Mouse (Mus musculus): ENCODE results near the gene Rnf26.
A peak's percentile ranks its signal among the peaks of the same experiment; 100 is the strongest.

The Rnf26 gene

DNA sequence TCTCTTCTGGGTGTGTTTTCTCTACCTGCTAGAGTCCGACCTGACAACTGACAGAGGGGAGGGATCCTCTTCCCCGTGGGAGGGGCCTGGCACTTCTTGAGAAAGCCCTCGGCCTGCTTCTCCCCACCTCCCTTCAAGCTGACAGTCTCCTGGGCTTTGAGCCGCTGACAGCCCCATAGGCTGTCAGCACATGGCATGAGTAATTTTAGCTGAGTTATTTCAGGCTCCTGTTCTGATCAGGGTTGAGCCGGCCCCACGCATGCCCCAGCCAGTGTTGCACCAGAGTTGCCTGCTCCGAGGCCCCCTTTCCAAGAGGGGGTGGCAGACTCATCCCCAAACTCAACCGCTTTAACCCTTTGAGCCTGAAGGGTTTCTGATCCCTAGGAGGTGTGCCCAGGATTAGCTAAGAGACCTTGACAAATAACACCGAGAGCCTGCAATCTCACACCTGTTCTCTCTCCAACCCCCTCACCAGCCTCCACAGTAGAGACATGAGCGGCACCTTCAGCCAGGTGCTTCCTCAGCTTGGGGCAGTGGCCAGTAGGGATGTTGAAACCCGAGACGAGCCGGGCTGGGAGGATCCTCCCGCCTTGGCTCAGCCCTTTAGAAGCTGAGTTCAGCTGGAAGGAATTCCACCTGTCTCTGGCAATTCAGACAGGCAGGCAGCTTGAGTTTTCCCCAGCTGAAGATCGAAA, 25.4 kb downstream of the Rnf26 start:
- DNase-seq = peak; percentile 61 to 66

DNA sequence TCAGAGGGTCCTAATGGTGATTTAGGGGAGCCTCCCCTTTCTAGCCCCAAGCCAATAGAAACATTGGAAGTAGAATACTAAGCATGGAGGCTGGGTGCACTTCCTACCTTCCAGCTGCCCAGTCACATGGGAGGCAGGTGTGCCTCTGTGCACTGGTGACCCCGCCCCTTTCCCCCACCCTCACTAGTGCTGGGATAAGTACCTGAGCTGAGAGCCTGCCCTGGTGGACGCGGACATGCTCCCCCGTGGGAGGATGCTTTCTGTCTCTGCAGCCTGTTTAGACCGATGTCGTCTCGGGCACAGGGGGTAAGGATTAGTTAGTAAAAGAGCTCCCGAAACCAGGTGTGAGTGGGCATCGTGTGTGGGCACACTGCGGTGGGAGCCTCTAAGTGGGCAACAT, 26.4 kb downstream of the Rnf26 start:
- DNase-seq = no peak

DNA sequence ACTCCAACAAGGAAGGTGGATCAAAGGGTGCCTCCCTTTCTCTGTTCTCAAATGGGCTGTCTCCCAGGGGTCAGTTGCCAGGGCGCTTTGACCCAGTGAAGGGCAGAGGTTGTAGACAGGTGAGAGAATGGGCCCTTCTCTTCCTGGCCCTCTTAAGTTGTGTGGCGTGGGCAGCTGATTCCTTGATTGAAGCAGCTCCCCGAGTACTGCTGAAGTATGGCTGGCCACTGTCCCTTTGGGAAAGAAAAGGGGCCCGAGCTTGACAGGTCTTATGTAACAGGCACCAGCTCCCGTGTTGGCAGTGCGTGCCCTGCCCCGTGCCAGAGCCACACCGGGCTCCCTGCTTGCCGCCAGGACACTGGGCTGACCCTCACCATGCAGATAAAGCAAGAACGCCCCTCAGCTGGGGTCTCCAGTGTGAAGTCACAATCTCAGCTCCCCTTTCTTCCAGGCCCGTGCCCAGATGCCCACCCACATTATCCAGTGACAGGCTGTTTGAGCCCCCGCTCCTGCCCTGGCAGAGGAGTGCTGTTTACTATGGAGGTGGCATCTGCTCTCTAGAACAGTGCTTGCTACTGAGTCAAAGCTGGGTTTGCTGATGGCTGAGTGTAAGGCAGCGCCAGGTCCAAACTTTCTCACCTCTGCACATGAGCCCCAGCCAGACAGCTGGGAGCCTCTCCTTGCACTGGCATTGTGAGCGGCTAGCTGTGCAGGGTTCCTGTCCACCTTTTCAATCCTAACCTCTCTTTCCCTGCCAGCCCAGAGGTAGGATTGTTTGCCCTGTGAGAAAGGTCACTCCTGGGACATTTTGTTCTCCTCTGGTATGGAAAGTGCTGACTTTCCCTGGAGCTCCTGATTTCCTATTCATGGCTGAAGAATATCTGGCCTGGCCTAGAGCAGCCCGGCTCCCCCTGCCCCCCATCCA, 27.3 kb downstream of the Rnf26 start:
- peak; percentile 93 to 94 for DNase-seq

DNA sequence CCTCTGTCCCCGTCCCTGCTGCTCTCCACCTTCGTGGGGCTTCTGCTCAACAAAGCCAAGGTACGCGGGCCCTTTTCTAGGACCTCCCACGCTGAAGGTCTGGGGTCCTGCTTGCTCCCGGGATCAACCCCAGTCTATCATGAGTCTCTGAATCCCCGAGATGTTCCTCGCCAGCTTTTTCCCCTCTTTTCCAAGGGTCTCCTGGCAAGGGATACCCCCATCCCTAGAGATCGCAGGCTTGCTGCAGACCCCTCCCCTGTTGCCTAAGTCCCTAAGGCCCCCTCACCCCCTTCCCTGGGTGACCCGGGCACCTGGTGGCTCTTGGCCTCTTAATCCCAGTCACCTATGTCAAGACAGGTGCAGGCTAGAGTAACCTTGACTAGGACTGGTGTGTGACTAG, 28.0 kb downstream of the Rnf26 start:
- DNase-seq = no peak

DNA sequence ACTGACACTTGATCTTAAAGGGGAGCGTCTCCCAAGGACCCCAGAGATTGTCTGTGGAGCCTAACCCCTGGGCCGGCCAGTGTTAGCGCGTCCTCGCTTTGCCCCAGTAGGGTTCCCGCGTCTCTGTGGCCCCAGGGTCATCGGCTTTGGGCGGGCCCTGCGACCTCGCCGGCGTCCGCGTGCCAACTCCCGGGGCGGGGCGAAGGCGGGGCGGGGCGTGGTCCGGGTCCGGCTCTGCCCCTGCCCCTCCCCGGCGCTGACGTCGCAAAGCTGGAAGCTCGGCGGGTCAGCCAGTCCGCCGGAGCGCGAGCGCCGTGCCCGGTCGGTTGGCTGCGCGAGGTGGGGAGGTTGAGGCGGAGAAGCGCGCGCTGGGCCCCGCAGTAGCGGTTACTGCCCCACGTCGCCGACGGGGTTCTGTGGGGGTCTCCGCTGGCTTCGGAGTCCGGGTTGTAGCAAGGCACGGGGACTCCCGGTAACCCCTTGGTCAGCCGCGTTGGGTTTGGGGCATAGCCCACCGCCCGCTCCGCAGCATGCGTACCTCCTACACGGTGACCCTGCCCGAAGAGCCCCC, 28.6 kb downstream of the Rnf26 start:
- DNase-seq = peak; percentile 98 to 99

DNA sequence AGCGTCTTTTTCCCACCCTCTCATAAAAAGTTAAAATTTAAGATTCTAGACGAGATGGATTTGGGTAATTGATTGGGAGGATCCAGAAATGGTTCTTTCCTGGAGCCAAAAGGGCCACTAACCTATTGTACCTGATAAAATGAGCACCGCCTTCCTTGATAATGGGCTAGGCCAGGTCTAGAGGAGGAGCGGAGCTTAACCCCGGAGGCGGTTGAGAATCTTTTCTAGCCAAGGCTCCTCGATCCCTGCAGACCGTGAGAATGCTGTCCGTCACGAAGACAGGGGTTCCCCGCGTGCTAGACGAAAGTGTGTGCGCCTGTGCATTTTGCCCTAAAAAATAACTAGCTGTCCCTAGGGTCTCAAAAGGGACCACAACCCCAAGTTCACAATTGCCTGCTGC, 29.1 kb downstream of the Rnf26 start:
- DNase-seq = no peak

DNA sequence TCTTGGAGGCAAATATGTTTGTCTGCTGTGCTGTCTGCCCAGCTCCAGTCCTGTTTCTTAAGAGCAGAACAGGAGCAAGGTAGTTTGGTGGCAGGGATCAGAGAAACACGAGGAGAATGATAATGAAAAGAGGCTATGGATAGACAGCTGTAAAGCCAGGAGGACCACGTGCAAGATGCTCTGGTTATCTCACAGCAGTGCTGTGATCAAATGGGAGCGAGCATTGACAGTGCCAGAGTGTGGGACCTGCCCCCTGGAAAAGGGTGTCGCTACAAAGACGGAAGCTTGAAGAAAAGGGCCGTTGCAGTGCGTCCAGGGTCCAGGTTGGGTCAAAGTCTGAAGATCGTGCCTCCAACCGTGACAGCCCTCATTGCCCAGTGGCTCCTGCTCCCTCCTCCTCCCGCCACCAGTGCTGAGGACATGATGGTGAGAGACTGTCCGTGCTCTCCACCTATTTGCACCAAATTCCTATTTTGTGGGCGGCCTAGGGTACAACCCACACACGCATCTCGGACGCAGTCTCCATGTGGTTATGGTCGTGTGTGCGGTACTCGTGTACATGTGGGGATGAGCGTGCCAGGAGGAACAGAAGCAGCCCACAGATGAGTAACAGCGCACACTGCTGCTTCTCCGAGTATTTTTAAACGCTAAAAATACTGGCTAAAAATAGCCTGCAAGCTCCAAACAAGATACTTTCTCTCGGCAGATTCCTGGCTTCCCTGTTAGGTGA, 29.8 kb downstream of the Rnf26 start:
- DNase-seq = peak; percentile 55 to 56

DNA sequence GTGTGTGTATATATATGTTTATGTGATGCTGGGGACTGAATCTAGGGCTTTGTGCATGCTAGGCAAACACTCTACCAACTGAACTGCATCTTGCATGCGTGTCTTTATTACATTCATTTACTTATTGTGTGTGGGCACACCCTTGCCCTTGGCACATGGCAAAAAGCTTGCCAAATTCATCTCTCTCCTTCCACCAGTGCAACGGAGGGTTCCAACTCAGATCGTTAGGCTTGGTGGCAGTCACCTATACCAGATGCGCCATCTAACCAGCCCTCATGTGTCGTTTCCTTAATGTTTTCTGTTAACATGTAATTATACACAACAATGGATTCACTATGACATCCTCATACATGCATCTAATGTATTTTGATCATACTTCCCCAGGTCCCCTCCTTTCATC, 31.1 kb downstream of the Rnf26 start:
- DNase-seq = peak in 1 of 2 experiments; percentile 16

DNA sequence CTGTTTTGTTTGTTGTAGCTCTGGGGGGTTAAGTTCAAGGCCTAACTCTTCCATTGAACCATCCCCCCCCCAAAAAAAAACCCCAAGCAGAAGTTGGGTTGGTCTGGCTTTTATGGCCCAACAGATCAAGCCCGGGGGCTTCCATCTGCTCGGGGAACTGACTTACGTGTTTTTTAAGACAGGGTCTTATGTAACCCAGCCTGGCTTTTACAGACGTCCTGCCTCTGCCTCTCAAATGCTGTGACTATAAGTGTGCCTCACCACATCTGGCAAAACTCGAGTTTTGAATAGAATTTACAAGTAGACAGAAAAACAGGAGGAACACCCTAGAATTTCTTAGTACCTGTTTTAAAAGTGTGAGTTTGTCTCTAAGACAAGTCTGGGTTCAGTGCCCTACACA, 31.7 kb downstream of the Rnf26 start:
- peak in 1 of 2 experiments; percentile 6 for DNase-seq

DNA sequence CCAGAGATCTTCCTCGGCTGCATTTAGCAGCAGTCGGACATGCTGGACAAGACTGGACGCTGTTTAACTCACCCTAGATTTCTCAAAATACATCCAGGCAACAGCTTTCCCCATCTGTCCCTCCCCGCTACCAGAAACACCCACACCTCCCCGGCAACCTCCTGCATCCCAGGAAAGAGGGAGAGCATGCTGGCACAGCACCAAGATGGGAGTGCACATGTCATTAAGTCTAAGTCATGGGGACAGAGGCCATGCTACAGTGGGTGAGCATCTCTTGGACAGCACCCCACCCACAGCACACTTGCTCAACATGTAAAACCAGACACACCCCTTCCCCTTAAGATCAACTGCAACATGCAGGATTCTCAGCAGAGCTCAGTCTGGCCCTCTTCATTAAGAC, 32.4 kb downstream of the Rnf26 start:
- DNase-seq = peak; percentile 40 to 42

DNA sequence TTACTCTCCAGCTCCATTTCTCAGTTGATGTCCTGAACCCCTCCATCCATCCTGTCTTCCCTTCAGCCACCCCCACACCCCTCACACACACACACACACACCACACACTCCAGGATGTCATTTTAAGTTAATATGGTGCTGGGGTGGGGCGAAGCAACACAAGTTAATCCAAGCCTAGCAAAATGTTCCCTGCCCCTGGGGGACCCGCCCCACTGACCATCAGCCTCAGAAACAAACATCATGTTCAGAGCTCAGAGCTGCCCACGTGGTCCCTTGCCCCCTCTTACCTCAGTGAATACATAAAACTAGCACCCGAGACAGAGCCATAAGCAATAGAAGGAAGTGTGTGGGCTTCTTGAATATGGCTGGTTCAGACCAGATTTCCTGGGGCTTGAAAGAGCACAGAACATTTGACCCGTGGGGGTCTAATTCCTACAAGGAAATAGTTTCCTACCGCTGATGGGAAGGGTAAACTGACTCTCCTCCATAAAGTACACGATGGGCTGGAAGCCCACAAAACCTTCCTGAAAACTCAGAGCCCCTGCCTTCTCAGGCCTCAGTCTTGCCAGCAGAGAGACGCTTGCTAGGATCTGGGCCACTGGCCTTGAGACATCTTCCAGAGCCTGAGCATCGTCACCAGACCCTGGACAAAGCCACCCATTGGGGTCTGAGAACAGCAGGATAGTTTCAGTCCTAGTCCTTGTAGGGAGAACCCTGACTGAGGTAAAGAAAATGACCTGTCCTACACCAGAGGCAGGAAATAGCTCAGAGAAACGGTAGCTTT, 33.1 kb downstream of the Rnf26 start:
- DNase-seq = peak in 1 of 2 experiments; percentile 24

DNA sequence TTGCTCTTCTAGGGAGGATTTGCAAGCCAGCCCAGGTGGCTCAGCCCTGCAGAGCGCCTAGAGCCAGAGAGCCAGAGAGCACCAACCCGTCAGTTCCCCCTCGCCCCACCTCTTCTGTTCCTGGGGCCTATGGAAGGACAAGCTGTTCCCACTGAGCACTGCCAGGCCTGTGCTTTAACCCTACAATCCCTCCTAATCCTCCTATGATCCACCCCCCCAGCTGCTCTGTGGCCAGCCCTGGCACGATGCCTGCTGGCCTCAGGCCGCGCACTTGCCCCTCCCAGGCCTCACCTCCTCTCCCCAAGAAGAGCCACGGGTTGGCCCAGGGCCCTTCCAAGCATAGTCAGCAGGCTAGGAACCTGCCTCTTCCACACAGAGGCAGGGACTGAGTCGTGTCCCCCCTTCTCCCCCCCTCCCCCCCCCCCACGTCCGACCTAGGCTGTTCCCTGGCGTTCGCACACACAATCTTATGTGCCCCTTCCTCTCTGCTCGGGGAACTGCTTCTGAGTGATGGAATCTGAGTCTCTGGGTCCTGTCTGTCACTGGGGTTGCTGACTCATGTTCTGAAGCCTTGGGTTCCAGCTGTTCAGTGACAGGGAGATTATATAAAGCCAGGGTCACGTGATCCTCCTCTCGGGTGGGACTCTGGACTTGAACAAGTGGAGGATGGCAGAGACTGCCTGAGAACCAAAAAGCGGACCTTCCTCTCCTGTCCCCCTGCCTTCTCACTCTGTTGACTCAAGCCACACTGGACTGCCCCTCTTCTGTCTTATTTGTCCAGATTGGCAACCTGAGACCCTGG, 34.2 kb downstream of the Rnf26 start:
- DNase-seq = peak; percentile 96

DNA sequence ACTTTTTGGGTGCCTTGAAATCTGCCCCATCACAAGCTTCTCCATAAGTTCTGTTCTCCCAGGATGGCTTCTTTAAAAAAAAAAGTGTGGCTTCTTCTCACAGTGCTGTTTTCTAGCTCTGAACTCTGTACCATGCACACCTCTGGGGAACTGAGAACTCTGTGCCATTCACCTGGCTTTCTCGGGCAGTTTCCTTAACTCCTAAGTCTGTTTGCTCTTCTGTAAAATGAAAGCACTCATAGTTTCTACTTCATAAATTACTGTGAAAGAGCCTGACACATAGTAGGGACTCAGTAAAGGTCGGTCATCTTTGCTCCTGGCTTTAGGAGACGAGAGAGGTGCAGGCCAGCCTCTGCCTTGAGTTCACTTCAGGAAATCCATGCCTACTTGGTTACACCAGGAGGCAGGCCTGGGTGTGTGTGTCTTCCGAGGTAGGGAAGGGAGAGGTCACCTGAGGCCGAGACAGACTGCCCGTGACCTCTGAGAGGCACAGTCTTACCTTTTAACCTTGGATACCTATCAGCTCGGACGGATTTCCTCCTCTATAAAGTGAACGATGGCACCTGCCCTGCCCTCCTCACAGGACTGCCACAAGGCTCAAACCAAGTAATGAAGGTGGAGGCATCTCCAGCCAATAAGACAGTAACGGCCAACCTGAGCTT, 35.0 kb downstream of the Rnf26 start:
- no peak for DNase-seq

DNA sequence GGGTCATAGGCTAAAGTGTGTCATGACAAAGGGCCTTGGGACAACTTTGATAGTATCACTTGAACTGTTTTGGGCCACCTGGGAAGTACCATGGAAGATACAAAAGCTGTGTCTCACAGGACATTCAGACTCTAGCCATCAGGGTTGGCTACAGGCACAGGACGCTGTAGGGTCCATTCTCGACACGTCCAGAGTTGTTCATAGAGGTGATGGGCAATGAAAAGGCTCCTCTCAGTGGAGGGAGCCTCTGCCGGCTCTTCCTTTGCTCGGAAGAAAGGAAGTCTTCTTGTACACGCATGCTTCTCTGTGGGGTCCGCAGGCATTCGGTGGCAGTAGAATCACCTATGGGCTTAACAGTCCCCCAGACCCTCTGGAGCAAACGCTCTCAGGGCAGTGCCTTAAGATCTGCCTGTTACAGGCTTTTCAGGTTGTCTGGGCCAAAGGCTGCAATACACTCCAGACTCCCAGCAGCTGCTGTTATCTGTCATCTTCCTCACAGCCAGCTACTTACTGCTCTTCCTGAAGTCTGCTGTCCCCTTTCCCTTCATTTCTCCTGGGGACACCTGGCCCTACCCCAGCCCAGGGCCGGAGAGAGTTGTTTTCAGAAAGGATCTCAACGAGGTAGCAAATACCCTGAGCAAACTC, 35.9 kb downstream of the Rnf26 start:
- DNase-seq = peak in 1 of 2 experiments; percentile 13

DNA sequence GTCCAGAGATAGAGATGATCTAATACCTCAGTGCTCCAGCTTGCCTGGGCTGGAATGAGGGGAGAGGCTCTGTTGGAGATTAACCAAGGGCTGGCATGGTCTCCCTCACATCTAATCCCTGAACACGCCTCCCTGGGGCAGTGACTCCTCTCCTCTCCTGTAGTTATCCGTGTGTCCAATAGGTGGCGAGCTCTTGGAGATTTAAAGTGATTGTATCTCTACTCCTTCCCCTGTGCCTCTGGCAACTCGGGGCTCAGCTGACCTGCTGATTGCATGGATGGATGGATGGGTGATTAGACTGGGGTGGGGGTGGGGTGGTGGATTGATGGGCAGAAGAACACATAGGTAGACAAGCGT, 36.6 kb downstream of the Rnf26 start:
- peak; percentile 76 to 85 for DNase-seq

DNA sequence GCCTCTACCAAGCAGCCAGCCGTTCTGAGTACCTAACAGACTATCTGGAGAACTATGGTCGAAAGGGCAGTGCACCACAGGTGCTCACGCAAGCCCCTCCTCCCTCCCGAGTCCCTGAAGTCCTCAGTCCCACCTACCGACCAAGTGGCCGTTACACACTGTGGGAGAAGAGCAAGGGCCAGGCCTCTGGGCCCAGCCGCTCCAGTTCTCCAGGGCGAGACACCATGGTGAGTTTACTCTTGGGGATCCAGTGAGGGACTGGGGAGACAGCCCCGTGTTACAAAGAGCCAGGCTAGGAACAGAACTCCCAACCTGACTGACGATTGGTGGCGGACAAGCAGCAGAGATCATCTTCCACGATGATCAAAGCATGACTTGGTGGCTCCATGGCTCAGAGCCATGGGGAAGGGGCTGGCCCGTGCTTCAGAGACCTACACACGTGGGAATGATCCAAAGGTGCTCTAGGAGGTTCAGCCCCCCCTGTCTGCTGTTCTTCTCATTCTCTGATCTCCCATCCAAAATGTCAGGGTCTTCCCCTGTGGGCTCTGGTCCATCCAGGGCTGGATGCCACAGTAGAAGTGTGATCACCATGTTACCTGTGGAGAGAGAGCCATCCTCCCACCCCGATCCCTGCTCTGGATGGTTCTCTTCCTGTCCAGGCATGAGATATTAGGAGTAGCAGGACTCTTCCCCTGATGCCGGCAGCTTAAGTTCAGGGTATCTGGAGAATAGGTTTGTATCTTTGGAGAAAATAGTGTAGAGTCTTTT, 37.1 kb downstream of the Rnf26 start:
- DNase-seq = no peak

DNA sequence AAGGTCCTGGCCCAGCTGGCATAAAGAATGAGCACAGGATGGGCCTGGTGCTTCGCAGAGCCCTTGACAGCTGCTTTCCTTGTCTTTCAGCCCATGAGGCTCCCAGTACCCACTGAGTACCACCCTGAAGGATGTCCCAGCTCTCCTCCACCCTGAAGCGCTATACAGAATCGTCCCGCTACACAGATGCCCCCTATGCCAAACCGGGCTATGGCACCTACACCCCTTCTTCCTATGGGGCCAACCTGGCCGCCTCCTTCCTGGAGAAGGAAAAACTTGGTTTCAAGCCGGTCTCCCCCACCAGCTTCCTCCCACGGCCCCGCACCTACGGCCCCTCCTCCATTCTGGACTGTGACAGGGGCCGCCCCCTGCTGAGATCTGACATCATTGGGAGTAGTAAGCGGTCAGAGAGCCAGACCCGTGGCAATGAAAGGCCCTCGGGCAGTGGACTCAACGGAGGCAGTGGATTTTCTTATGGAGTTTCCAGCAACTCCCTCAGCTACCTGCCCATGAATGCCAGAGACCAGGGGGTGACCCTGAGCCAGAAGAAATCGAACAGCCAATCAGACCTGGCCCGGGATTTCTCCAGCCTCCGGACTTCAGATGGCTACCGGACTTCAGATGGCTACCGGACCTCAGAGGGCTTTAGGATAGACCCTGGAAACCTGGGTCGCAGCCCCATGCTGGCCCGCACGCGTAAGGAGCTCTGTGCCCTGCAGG, 37.9 kb downstream of the Rnf26 start:
- peak; percentile 41 to 51 for DNase-seq

DNA sequence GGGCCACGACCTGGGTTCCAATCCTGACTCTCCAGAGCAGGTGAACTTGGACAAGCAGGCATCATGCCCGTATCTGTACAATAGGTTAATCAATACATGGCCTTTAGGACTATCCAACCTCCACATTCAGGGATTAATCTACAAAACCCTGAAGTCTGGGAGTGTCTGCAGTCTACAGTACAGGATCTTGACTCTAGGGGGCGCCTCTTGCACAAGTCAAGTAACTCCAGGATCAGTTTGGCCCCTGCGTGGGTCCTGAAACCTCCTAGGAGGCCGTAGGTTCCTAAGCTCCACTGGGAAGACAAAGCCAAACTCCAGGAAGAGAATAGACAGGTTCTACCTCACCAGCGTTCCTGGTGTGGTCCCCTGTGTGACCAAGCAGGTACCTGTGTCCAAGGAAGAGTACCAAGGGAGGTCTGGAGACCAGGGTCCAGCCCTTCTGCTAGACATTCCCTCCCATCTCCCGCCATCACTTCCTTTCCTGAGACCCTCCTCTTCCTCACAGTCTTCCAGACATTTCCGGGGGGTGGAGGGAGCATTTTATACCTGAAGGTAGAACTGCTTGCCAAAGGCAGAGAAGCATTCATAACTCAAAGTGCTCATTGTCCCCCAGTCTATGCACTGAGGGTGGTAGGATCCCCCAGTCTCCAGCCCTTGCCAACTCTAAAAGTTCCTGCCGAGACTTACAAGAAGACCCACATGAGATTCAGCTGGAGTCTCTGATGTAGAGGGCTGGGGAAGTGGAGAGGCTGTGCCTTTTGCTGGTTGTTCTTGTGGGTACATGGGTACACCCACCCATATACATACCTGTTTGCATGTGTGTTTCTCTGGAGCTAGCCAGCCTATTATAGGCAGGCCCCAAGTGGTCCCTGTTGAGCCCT, 38.7 kb downstream of the Rnf26 start:
- peak; percentile 59 to 69 for DNase-seq
